Mouse (Mus musculus) bone marrow macrophage, adult 2 months (primary cell): ENCODE data around the gene Rheb. TPM values are rescaled to one million over a fixed set of nuclear protein-coding genes. Genes with fewer than 3 reads are reported as not detected.
"Not testable (repeated sequence)": the region's sequence is repeated elsewhere in the genome, so short reads cannot be mapped to it uniquely, and the experiment has no call there.

Experiments
- H3K27ac ChIP-seq: 2 replicates; pipeline ENCODE4 v1.5.1; 2012; ENCODE audit warnings: low read depth, low read length; ENCODE audit not compliant: insufficient read depth
- H3K4me1 ChIP-seq: 2 replicates; pipeline ENCODE4 v1.6.1; 2012; ENCODE audit warnings: low read length; ENCODE audit not compliant: control insufficient read depth, insufficient read depth
- H3K4me3 ChIP-seq: 2 replicates; pipeline ENCODE4 v1.5.1; 2012; ENCODE audit warnings: mild to moderate bottlenecking, low read length, moderate library complexity; ENCODE audit not compliant: insufficient read depth
- CTCF ChIP-seq: IDR thresholded peaks from 2 replicates; pipeline ENCODE4 v1.5.1; 2012; ENCODE audit warnings: low read depth, mild to moderate bottlenecking, low read length, moderate library complexity
- POLR2A ChIP-seq: IDR thresholded peaks from 2 replicates; pipeline ENCODE4 v1.6.1; 2012; ENCODE audit warnings: mild to moderate bottlenecking, low read depth, low read length, borderline replicate concordance
- polyA plus RNA-seq: library from polyadenylated mRNA; stranded (reverse); fragments of >200 nt; gene quantifications from 2 replicates; pipeline ENCODE4 v1.2.4, GENCODE M21; 2012; ENCODE audit not compliant: missing spikeins, insufficient read depth, insufficient read length

Rheb gene
- polyA plus RNA-seq, 1 experiment = 96.2 TPM

GRCm38 (mm10) chr5:24871276-24871675 lies 28.9 kb upstream of the Rheb start:
- H3K4me3 ChIP-seq = peak overlapping the region; percentile 7
- TF ChIP-seq CTCF = no peak
- TF ChIP-seq POLR2A = no peak
- peaks cover 15% of the 10 kb centered on the region for H3K4me1 ChIP-seq
- peak overlapping the region; percentile 11; the same call in 1 of the 2 replicates for H3K27ac ChIP-seq

GRCm38 (mm10) chr5:24869796-24870289 lies 27.4 kb upstream of the Rheb start:
- no peak for TF ChIP-seq POLR2A
- TF ChIP-seq CTCF = no peak
- Histone ChIP-seq H3K4me1 (peaks cover 7% of the 10 kb centered on the region), H3K4me3 (no peak overlapping the region), H3K27ac (no peak overlapping the region)

GRCm38 (mm10) chr5:24863804-24864203 lies 21.4 kb upstream of the Rheb start:
- TF ChIP-seq POLR2A (no peak), CTCF (no peak)

GRCm38 (mm10) chr5:24861449-24861930 lies 19.1 kb upstream of the Rheb start:
- TF ChIP-seq CTCF (no peak), POLR2A (no peak)
- Histone ChIP-seq H3K27ac (no peak overlapping the region), H3K4me3 (no peak overlapping the region), H3K4me1 (peaks cover 12% of the 10 kb centered on the region)

More at GRCm38 (mm10) chr5:24863804-24864203, 21.4 kb upstream of the Rheb start:
- peaks cover 12% of the 10 kb centered on the region for H3K4me1 ChIP-seq
- no peak overlapping the region for H3K27ac ChIP-seq
- no peak overlapping the region for H3K4me3 ChIP-seq

- no peak overlapping the region for H3K4me3 ChIP-seq
- H3K4me1 ChIP-seq = peaks cover 12% of the 10 kb centered on the region
These were observed 18.4 kb upstream of the Rheb start for GRCm38 (mm10) chr5:24860635-24861448.

GRCm38 (mm10) chr5:24859771-24860540 lies 17.5 kb upstream of the Rheb start:
- H3K27ac ChIP-seq = no peak overlapping the region
- H3K4me1 ChIP-seq = peaks cover 16% of the 10 kb centered on the region
- no peak overlapping the region for H3K4me3 ChIP-seq
- TF ChIP-seq CTCF (no peak), POLR2A (no peak)

More at GRCm38 (mm10) chr5:24860635-24861448, 18.4 kb upstream of the Rheb start:
- H3K27ac ChIP-seq = no peak overlapping the region
- TF ChIP-seq CTCF = no peak
- no peak for TF ChIP-seq POLR2A

- TF ChIP-seq POLR2A (no peak), CTCF (no peak)
- Histone ChIP-seq H3K27ac (no peak overlapping the region), H3K4me3 (no peak overlapping the region), H3K4me1 (peaks cover 17% of the 10 kb centered on the region)
These were observed 12.6 kb upstream of the Rheb start for GRCm38 (mm10) chr5:24854827-24855600.

GRCm38 (mm10) chr5:24854256-24854655 lies 11.8 kb upstream of the Rheb start:
- H3K27ac ChIP-seq = no peak overlapping the region
- H3K4me3 ChIP-seq = no peak overlapping the region
- no peak for TF ChIP-seq POLR2A
- TF ChIP-seq CTCF = no peak
- peaks cover 14% of the 10 kb centered on the region for H3K4me1 ChIP-seq

- not testable (repeated sequence) for H3K4me1 ChIP-seq, H3K27ac ChIP-seq, H3K4me3 ChIP-seq
These were observed 5.8 kb upstream of the Rheb start for GRCm38 (mm10) chr5:24848261-24848660.
